Mouse (Mus musculus) forebrain, postnatal 0 days (tissue): ENCODE data around the gene Disp2. TPM values are rescaled to one million over a fixed set of nuclear protein-coding genes. Genes with fewer than 3 reads are reported as not detected.
A peak's percentile ranks its signal among the peaks of the same experiment; 100 is the strongest.

Experiments
- ATAC-seq: fragments of 200-750 bp; cut with Nextera tagmentation; 2 replicates; pipeline ENCODE4 v1.8.0; 2017; ENCODE audit warnings: mild to moderate bottlenecking, moderate library complexity
- DNase-seq: peaks from one replicate; pipeline ENCODE4 v3.0.0-alpha.2; 2015
- H3K27ac ChIP-seq: fragments of 300-500 bp; sonication (generic); 2 replicates; pipeline ENCODE4 v1.5.1; 2014; ENCODE audit warnings: low read depth, mild to moderate bottlenecking, antibody characterized with exemption, low read length, moderate library complexity, mixed read lengths
- H3K27me3 ChIP-seq: fragments of 300-500 bp; sonication (generic); 2 replicates; pipeline ENCODE4 v1.6.1; 2014; ENCODE audit warnings: mild to moderate bottlenecking, low read length, mixed read lengths; ENCODE audit not compliant: insufficient read depth
- H3K36me3 ChIP-seq: fragments of 300-500 bp; sonication (generic); 2 replicates; pipeline ENCODE4 v1.6.1; 2014; ENCODE audit warnings: mild to moderate bottlenecking, moderate library complexity; ENCODE audit not compliant: insufficient read depth
- H3K4me1 ChIP-seq: fragments of 300-500 bp; sonication (generic); 2 replicates; pipeline ENCODE4 v1.6.1; 2014; ENCODE audit warnings: antibody characterized with exemption; ENCODE audit not compliant: insufficient read depth
- H3K4me2 ChIP-seq: fragments of 300-500 bp; sonication (generic); 2 replicates; pipeline ENCODE4 v1.6.1; 2014; ENCODE audit warnings: low read depth, mild to moderate bottlenecking, moderate library complexity
- H3K4me3 ChIP-seq: fragments of 300-500 bp; sonication (generic); 2 replicates; pipeline ENCODE4 v1.5.1; 2014; ENCODE audit warnings: low read depth, low read length, mixed read lengths
- H3K9ac ChIP-seq: fragments of 300-500 bp; sonication (generic); 2 replicates; pipeline ENCODE4 v1.6.1; 2014; ENCODE audit warnings: mild to moderate bottlenecking
- H3K9me3 ChIP-seq: fragments of 300-500 bp; sonication (generic); 2 replicates; pipeline ENCODE4 v1.6.1; 2016; ENCODE audit warnings: low read length
- CTCF ChIP-seq: sonication (generic); IDR thresholded peaks from 2 replicates; pipeline ENCODE4 v1.5.1; 2016; ENCODE audit warnings: antibody characterized with exemption, control low read depth, low read depth
- WGBS: fragments of 180-500 bp; shearing (Covaris S2); extraction: QIAGEN DNeasy Blood & Tissue Kit; methylation state at CpG from one replicate; pipeline ENCODE4 v1.1.7; 2014; 5-methylcytosine and 5-hydroxymethylcytosine counted together
- polyA plus RNA-seq: library from polyadenylated mRNA; unstranded; fragments of >200 nt; fragmentation: Nextera tagmentation; extraction: Ambion mirVana; gene quantifications from 2 replicates; pipeline ENCODE4 v1.2.1, GENCODE M21; 2015
- total RNA-seq: library from RNA; depleted of rRNA; stranded (reverse); fragments of >200 nt; gene quantifications from 2 replicates; pipeline ENCODE4 v1.2.3, GENCODE M21; 2014

Gene Disp2
- total and polyA plus RNA-seq, 2 experiments from 2014 or later, result 40.4 to 91.3 TPM

DNA sequence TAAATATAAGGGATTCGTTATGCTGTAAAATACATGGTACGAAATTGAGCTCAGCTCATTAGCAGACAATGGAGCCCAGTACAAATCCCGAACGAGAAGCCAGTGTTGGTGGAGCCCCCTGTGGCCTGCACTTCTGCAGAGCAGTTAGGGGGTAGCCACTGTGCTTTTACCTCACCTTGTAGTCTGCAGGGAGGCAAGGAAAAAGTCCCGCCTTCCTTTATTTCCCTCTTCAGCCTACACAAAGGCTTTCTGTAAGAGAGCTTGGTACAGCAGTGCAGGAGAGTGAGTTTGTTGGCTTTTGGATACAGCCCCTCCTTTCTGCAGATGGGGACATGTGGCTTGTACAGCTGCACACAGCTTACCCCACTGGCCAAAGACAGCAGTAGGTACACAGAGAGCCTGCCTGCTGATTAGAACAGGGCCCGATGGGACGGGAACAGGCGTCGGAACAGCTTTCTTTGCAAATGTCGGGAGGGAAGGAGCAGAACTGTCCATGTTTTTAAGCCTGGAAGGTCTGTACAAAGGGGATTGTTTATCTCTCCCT, 30.1 kb upstream of the Disp2 start:
- WGBS, result 22% methylated on average over 10 of the region's 10 CpGs

DNA sequence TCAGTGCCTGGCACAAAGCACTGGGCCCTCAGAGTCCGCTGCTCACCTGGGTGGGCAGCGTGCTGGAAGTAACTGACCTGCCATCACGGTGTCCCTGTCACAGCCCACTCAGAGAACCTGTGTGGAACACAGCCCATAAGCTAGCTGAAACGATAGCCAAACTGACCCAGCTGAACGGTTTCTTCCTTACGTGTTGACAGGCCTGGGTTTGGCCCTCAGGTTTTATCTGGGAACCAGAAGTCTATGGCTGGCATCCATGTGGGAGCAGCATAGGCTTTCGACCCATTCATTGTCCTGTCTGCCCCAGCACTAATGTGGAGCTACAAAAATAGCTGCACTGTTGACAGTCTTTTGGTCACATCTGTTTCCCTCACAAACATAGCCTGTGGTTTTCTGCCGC, 29.0 kb upstream of the Disp2 start:
- Histone ChIP-seq H3K9ac (no peak overlapping the region), H3K4me2 (no peak overlapping the region), H3K4me3 (no peak overlapping the region), H3K4me1 (peaks cover 17% of the 10 kb centered on the region; the same call in 1 of the 2 replicates), H3K27me3 (no peaks in the 10 kb centered on the region), H3K9me3 (no peaks in the 10 kb centered on the region), H3K27ac (no peak overlapping the region), H3K36me3 (no peaks in the 10 kb centered on the region)
- DNase-seq, result no peak
- no peak for ATAC-seq
- WGBS, result 70% methylated on average over 8 of the region's 8 CpGs
- TF ChIP-seq CTCF, result no peak

More for the DNA sequence above, 30.1 kb upstream of the Disp2 start:
- Histone ChIP-seq H3K27ac (no peak overlapping the region), H3K4me2 (0 out of 2 replicates have a peak overlapping the region, but pooled peaks have one; percentile 0), H3K36me3 (no peaks in the 10 kb centered on the region), H3K4me1 (peaks cover 26% of the 10 kb centered on the region), H3K27me3 (no peaks in the 10 kb centered on the region), H3K9me3 (no peaks in the 10 kb centered on the region), H3K9ac (no peak overlapping the region), H3K4me3 (no peak overlapping the region)
- TF ChIP-seq CTCF, result no peak
- DNase-seq (no peak), ATAC-seq (no peak)

DNA sequence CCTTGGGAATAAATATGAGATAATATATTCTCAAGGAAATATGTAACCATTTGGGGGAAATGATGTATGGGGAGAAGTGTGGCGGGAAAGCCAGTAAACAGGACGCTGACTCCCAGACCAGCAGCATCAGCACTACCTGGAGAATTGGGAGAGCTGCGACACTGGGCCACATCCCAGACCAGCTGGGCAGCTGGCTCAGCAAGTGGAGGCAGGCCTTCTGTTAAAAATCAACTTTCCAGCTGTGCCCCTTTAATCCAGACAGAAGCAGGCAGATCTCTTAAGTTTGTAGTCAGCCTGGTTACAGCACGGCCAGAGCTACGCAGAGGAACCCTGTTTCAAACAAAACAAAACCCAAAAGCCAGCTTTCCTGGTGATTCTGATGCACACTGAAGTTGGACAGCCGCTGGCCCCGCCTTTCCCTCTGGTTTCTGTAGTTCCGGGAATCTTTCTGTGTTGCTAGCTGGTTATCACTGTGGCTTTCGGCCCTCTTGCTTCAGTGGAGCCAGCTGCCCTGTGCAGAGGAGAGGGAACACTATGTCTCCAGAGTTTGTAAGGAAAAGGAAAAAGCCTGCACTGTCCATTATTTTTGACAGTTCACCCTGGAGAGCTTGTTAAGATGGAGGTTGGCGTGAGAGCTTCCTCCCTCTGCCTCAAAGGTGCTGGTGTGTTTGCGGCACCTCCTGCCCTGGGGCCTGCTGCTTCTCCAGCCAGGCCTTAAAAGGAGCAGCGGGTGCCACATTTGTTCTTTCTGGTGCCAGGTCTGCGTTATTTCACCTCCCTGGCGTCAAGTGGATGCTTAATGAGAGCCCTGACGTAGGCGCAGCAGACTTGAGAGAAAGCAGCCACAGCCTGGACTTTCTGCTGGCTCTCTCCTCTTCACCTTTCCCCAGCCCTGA, 27.4 kb upstream of the Disp2 start:
- WGBS, result 63% methylated on average over 16 of the region's 16 CpGs
- ATAC-seq (no peak), DNase-seq (no peak)
- no peaks in the 10 kb centered on the region for H3K27me3 ChIP-seq
- no peak for TF ChIP-seq CTCF
- no peaks in the 10 kb centered on the region for H3K9me3 ChIP-seq
- H3K36me3 ChIP-seq, result no peaks in the 10 kb centered on the region
- H3K4me3 ChIP-seq, result no peak overlapping the region
- H3K9ac ChIP-seq, result no peak overlapping the region
- H3K4me2 ChIP-seq, result no peak overlapping the region
- H3K27ac ChIP-seq, result no peak overlapping the region
- H3K4me1 ChIP-seq, result peaks cover 13% of the 10 kb centered on the region; the same call in 1 of the 2 replicates

GRCm38 (mm10) chr2:118752792-118753108, 26.8 kb upstream of the Disp2 start:
- Histone ChIP-seq H3K4me3 (no peak overlapping the region), H3K36me3 (no peaks in the 10 kb centered on the region), H3K9ac (no peak overlapping the region), H3K27ac (no peak overlapping the region), H3K4me1 (peaks cover 8% of the 10 kb centered on the region; the same call in 1 of the 2 replicates), H3K4me2 (no peak overlapping the region), H3K27me3 (no peaks in the 10 kb centered on the region), H3K9me3 (no peaks in the 10 kb centered on the region)
- ATAC-seq (no peak), DNase-seq (no peak)
- WGBS, result 79% methylated on average over 4 of the region's 4 CpGs
- no peak for TF ChIP-seq CTCF

DNA sequence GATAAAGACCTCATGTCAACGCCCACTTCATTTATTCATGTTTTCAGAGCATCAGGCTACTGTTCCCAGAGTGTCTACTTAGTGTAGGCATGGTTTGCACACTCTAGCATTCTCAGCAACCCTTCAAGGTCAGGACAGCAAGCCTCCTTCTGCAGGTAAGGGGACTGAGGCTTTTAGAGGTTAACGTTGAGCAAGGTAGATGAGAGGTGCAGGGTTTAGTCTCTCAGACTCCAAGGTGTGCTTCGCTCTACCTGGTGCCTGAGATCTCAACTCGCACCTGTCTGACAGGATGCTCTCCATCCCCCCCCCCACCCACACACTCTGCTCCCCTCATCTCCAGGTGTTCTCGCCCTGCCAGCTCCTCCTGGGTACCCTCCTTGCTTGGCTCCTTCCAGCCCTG, 25.4 kb upstream of the Disp2 start:
- H3K27ac ChIP-seq, result no peak overlapping the region
- H3K36me3 ChIP-seq, result no peaks in the 10 kb centered on the region
- no peak overlapping the region for H3K9ac ChIP-seq
- ATAC-seq (no peak), DNase-seq (no peak)
- WGBS, result 93% methylated on average over 5 of the region's 5 CpGs
- H3K9me3 ChIP-seq, result no peaks in the 10 kb centered on the region
- no peak overlapping the region for H3K4me3 ChIP-seq
- H3K4me2 ChIP-seq, result no peak overlapping the region
- H3K27me3 ChIP-seq, result no peaks in the 10 kb centered on the region
- peaks cover 3% of the 10 kb centered on the region; the same call in 1 of the 2 replicates for H3K4me1 ChIP-seq
- TF ChIP-seq CTCF, result no peak

GRCm38 (mm10) chr2:118755407-118755806, 24.1 kb upstream of the Disp2 start:
- Histone ChIP-seq H3K9ac (no peak overlapping the region), H3K27ac (no peak overlapping the region), H3K9me3 (no peaks in the 10 kb centered on the region), H3K4me3 (no peak overlapping the region), H3K27me3 (no peaks in the 10 kb centered on the region), H3K4me2 (no peak overlapping the region), H3K36me3 (no peaks in the 10 kb centered on the region), H3K4me1 (no peaks in the 10 kb centered on the region)
- DNase-seq, result no peak
- 88% methylated on average over 6 of the region's 6 CpGs for WGBS
- TF ChIP-seq CTCF, result no peak
- no peak for ATAC-seq

GRCm38 (mm10) chr2:118756103-118756502, 23.4 kb upstream of the Disp2 start:
- no peak overlapping the region for H3K9ac ChIP-seq
- no peak overlapping the region for H3K4me3 ChIP-seq
- 84% methylated on average over 4 of the region's 4 CpGs for WGBS
- H3K27me3 ChIP-seq, result no peaks in the 10 kb centered on the region
- no peak for TF ChIP-seq CTCF
- no peaks in the 10 kb centered on the region for H3K9me3 ChIP-seq
- no peak overlapping the region for H3K27ac ChIP-seq
- no peaks in the 10 kb centered on the region for H3K36me3 ChIP-seq
- peaks cover 3% of the 10 kb centered on the region; the same call in 1 of the 2 replicates for H3K4me1 ChIP-seq
- ATAC-seq, result no peak
- H3K4me2 ChIP-seq, result no peak overlapping the region
- DNase-seq, result no peak
